Mouse (Mus musculus) midbrain, embryonic 12.5 days (tissue): ENCODE data around the gene Btbd35f6. TPM values are rescaled to one million over a fixed set of nuclear protein-coding genes. Genes with fewer than 3 reads are reported as not detected.
"Not testable (repeated sequence)": the region's sequence is repeated elsewhere in the genome, so short reads cannot be mapped to it uniquely, and the experiment has no call there.

ENCODE experiments used
- ATAC-seq: fragments of 200-750 bp; cut with Nextera tagmentation; 2 replicates; pipeline ENCODE4 v1.8.0; 2017; ENCODE audit warnings: low read depth, moderate TSS enrichment, moderate library complexity; ENCODE audit not compliant: low FRiP score
- H3K27ac ChIP-seq: fragments of 300-500 bp; sonication (generic); replicated peaks from 2 replicates; pipeline ENCODE4 v1.5.1; 2016; ENCODE audit warnings: mild to moderate bottlenecking
- H3K27me3 ChIP-seq: fragments of 300-500 bp; sonication (generic); 2 replicates; pipeline ENCODE4 v1.6.1; 2016; ENCODE audit warnings: mild to moderate bottlenecking
- H3K36me3 ChIP-seq: fragments of 300-500 bp; sonication (generic); 2 replicates; pipeline ENCODE4 v1.6.1; 2016
- H3K4me1 ChIP-seq: fragments of 300-500 bp; sonication (generic); 2 replicates; pipeline ENCODE4 v1.6.1; 2016
- H3K4me2 ChIP-seq: fragments of 300-500 bp; sonication (generic); replicated peaks from 2 replicates; pipeline ENCODE4 v1.6.1; 2016; ENCODE audit warnings: mild to moderate bottlenecking, moderate library complexity
- H3K4me3 ChIP-seq: fragments of 300-500 bp; sonication (generic); 2 replicates; pipeline ENCODE4 v1.5.1; 2016; ENCODE audit warnings: mild to moderate bottlenecking
- H3K9ac ChIP-seq: fragments of 300-500 bp; sonication (generic); replicated peaks from 2 replicates; pipeline ENCODE4 v1.6.1; 2016; ENCODE audit warnings: mild to moderate bottlenecking, moderate library complexity
- H3K9me3 ChIP-seq: fragments of 300-500 bp; sonication (generic); 2 replicates; pipeline ENCODE4 v1.6.1; 2016; ENCODE audit warnings: mild to moderate bottlenecking
- WGBS: fragments of 180-500 bp; shearing (Covaris S2); methylation state at CpG from one replicate; pipeline ENCODE4 v1.1.7; 2016; 5-methylcytosine and 5-hydroxymethylcytosine counted together
- polyA plus RNA-seq: library from polyadenylated mRNA; unstranded; fragments of >200 nt; fragmentation: Nextera tagmentation; extraction: Ambion mirVana; gene quantifications from 2 replicates; pipeline ENCODE4 v1.2.1, GENCODE M21; 2016

Btbd35f6 gene
- not detected in 2 replicates for polyA plus RNA-seq

GRCm38 (mm10) chrX:33956440-33956839 lies at the start of gene Btbd35f6:
Gene Btbd35f6, minus strand, starts transcription at chrX:33956540.
- H3K36me3 ChIP-seq, H3K27me3 ChIP-seq, H3K4me3 ChIP-seq, H3K4me2 ChIP-seq, H3K4me1 ChIP-seq, H3K9me3 ChIP-seq, H3K27ac ChIP-seq, H3K9ac ChIP-seq, ATAC-seq: not testable (repeated sequence)
- WGBS: 69% methylated on average over 2 of the region's 4 CpGs

- not testable (repeated sequence) for H3K9ac ChIP-seq, H3K9me3 ChIP-seq
Observed at GRCm38 (mm10) chrX:33986716-33987115, 30.4 kb upstream of the Btbd35f6 start, which contains the start of gene Gm21870. Gene Gm21870, minus strand, starts transcription at chrX:33986816.

GRCm38 (mm10) chrX:33930216-33930615 lies 26.1 kb downstream of the Btbd35f6 start:
- H3K9me3 ChIP-seq: peaks cover 31% of the 10 kb centered on the region

More at GRCm38 (mm10) chrX:33986716-33987115, 30.4 kb upstream of the Btbd35f6 start, which contains the start of gene Gm21870:
- not testable (repeated sequence) for H3K27me3 ChIP-seq, H3K4me1 ChIP-seq, ATAC-seq, H3K4me3 ChIP-seq, H3K36me3 ChIP-seq, H3K27ac ChIP-seq, H3K4me2 ChIP-seq

GRCm38 (mm10) chrX:33928225-33928624 lies 28.1 kb downstream of the Btbd35f6 start:
- not testable (repeated sequence) for ATAC-seq, H3K27ac ChIP-seq, H3K4me1 ChIP-seq, H3K4me3 ChIP-seq, H3K27me3 ChIP-seq, H3K36me3 ChIP-seq, H3K4me2 ChIP-seq, H3K9ac ChIP-seq
- WGBS: 79% methylated on average over 4 of the region's 4 CpGs
- H3K9me3 ChIP-seq: peaks cover 33% of the 10 kb centered on the region

More at GRCm38 (mm10) chrX:33930216-33930615, 26.1 kb downstream of the Btbd35f6 start:
- not testable (repeated sequence) for H3K27me3 ChIP-seq, H3K9ac ChIP-seq, H3K4me2 ChIP-seq, H3K4me3 ChIP-seq, ATAC-seq, H3K27ac ChIP-seq, H3K4me1 ChIP-seq, H3K36me3 ChIP-seq
- WGBS: no CpG with 5 or more reads among the region's 1 CpGs

GRCm38 (mm10) chrX:33926344-33926743 lies 30.0 kb downstream of the Btbd35f6 start:
- H3K9me3 ChIP-seq: peaks cover 42% of the 10 kb centered on the region
- H3K4me1 ChIP-seq, H3K27ac ChIP-seq, H3K4me2 ChIP-seq, H3K27me3 ChIP-seq, H3K36me3 ChIP-seq, ATAC-seq, H3K9ac ChIP-seq, H3K4me3 ChIP-seq: not testable (repeated sequence)
- no CpG with 5 or more reads among the region's 1 CpGs for WGBS

GRCm38 (mm10) chrX:33925420-33925819 lies 30.9 kb downstream of the Btbd35f6 start:
- H3K9me3 ChIP-seq: peaks cover 39% of the 10 kb centered on the region
- H3K9ac ChIP-seq, ATAC-seq, H3K4me2 ChIP-seq, H3K36me3 ChIP-seq, H3K4me1 ChIP-seq, H3K27me3 ChIP-seq, H3K4me3 ChIP-seq, H3K27ac ChIP-seq: not testable (repeated sequence)
- 86% methylated on average over 2 of the region's 2 CpGs for WGBS

Other genes with a start within 250 kb of the Btbd35f6 start
- not detected in 2 replicates for gene Gm21870, start 30.3 kb upstream of the Btbd35f6 start, polyA plus RNA-seq
- not detected in 2 replicates for gene Btbd35f9, start 205.0 kb upstream of the Btbd35f6 start, polyA plus RNA-seq